Mouse (Mus musculus) thymus, postnatal 0 days (tissue): ENCODE results near the gene Zbtb8a. TPM values are rescaled to one million over a fixed set of nuclear protein-coding genes. Genes with fewer than 3 reads are reported as not detected.
"Not testable (repeated sequence)": the region's sequence is repeated elsewhere in the genome, so short reads cannot be mapped to it uniquely, and the experiment has no call there.

Experiments
- DNase-seq: peaks from one replicate; pipeline ENCODE4 v3.0.0-alpha.2; 2015; ENCODE audit warnings: low spot score
- polyA plus RNA-seq: library from polyadenylated mRNA; unstranded; fragments of >200 nt; fragmentation: Nextera tagmentation; extraction: Ambion mirVana; gene quantifications from 2 replicates; pipeline ENCODE4 v1.2.1, GENCODE M21; 2015

Zbtb8a gene
- polyA plus RNA-seq = 6.0 and 6.6 TPM in 2 replicates

DNA sequence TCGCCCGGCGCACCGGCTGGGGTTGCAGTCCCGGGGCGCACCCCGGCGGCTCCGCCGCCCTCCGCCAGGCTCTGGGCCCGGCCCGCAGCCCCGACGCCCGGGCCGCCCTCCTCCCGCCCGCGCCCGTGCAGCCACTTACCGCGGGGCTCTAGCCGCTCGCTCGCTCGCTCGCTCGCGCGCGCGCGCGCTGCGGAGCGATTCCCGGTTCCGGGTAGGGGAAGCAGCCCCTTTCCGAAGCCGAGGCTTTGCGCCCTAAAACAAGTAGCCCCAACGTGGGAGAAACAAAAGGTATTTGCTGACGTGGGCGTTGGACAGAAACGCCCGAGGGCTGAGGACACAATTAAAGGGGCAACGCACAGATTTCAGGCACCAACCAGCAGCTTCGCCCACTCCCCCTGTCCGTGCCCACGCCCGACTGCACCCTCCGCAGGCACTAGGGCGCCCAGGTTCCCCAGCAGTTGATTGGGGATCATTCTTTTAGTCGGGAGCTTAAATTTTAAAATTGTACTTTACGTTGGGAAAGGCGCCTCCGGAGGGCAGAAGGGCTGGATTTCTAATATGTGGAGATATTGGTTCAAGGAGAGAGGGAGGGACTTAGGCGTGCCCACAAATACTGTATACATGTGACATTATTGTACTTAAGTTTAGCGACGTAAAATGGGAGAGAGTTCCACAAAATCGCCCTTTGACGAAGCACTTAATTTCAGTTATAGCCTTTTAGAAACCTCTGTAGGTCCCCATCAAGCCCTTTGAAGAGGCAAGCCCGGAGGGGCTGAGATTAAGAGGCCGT, at the start of gene Zbtb8a:
TSS of gene Zbtb8a (minus strand) at position 516 of the 790 bp plus-strand sequence.
- peak; percentile 49 for DNase-seq

DNA sequence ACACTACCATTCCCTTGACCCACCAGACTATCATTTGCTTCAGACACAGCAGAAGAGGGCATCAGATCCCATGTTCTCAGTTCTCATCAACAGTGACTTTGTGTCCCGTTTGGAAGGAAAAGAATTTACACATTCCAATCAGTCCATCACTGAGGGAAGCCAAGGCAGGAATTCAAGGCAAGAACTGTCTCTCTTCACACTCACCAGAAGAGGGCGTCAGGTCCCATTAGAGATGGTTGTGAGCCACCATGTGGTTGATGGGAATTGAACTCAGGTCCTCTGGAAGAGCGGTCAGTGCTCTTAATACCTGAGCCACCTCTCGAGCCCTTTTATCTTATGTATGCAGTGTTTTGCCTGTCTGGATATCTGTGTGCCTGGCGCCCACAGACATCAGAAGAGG, 40.4 kb upstream of the Zbtb8a start:
- DNase-seq = no peak

DNA sequence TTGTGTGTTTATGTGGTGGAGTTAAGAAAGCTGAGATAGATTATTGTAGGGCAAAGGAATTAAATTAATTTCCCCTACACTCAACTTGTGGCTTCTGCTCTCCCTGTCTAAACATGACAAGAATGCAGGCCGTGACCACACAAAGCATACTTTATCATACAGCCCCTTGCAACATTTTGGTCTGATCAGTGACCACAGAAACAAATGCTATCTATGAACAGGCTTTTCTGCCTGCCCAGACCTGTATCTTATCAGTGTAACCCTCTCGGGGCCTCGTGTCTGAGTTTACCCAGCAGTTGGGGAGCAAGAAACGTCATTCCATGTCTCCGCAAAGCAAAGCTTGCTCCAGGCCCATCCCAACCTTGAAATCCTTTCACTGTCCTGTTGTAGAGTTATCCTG, 38.6 kb upstream of the Zbtb8a start:
- no peak for DNase-seq

DNA sequence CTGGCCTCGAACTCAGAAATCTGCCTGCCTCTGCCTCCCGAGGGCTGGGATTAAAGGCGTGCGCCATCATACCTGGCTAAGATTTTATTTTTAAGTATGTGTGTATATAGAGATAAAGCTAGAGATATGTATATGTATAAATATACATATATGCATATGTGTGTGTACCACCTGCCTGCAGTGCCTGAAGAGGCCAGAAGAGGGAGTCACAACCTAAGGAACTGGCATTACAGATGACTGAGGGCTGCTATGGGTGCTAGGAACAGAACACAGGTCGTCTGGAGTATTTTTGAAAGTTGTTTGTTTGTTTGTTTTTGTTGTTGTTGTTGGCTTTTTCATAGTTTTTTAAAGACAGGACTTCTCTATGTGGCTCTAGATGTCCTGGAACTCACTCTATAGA, 38.0 kb upstream of the Zbtb8a start:
- no peak for DNase-seq

DNA sequence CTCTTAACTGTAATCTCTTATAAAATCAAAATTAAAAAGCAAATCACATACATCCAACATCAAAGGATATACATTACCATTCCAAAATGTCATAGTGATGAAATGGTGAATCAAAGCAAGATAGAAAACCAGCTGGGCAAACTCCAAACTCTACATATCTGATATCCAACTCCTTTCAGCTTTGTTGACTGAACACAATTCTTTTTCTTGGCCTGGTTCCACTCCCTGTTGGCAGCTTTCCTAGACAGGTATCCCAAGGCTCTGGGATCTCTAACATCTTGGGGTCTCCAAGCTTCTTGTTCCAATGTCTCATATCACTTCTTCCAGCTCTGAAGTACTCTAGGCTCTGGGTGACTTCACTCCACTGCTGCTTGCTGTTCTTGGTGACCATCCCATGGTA, 33.1 kb upstream of the Zbtb8a start:
- no peak for DNase-seq

DNA sequence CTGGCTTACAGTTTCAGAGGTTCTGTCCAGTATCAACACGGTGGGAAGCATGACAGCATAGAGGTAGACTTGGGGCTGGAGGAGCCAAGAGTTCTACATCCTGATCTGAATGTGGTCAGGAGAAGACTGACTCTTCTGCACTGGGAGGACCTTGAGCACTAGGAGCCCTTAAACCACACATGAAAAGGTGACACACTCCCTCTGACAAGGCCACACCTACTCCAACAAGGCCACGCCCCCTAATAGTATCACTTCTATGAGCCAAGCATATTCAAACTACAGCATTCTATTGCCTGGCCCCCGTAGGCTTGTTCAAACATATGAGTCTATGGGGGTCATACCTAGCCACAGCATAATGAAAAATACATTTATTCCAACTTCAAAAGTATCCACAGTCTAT, 32.6 kb upstream of the Zbtb8a start:
- not testable (repeated sequence) for DNase-seq

- DNase-seq = peak; percentile 58
Measured at GRCm38 (mm10) chr4:129406447-129406846, 28.5 kb upstream of the Zbtb8a start.

GRCm38 (mm10) chr4:129399813-129400212, 21.9 kb upstream of the Zbtb8a start:
- DNase-seq = no peak

- DNase-seq = no peak
Measured at GRCm38 (mm10) chr4:129396960-129397359, 19.0 kb upstream of the Zbtb8a start.

- no peak for DNase-seq
Measured at GRCm38 (mm10) chr4:129394089-129394870, 16.4 kb upstream of the Zbtb8a start.

DNA sequence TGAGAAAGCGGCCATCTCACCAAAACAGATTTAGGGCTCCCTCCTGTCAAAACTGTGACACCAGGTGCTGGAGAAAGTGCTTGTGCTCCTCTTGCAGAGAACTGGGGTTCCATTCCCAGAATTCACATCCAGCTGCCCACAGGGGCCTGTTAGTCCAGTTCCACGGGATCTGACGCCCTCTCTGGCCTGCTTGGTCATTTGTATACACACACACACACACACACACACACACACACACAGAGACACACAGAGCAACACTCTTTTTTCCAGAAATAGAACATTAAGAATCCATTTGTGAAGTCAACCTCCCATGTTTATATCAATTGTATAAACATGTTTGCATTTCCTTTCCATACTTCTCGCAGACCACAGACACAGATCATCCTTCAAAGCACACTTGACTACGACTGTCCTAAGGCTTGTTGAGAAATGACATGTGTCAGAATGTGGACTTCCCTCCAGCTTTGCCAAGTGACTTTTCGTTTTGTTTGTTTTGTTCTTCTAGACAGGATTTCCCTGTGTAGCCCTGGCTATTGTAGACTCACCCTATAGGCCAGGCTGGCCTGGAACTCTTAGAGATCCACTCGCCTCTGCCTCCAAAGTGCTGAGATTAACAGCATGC, 13.1 kb upstream of the Zbtb8a start:
- no peak for DNase-seq

DNA sequence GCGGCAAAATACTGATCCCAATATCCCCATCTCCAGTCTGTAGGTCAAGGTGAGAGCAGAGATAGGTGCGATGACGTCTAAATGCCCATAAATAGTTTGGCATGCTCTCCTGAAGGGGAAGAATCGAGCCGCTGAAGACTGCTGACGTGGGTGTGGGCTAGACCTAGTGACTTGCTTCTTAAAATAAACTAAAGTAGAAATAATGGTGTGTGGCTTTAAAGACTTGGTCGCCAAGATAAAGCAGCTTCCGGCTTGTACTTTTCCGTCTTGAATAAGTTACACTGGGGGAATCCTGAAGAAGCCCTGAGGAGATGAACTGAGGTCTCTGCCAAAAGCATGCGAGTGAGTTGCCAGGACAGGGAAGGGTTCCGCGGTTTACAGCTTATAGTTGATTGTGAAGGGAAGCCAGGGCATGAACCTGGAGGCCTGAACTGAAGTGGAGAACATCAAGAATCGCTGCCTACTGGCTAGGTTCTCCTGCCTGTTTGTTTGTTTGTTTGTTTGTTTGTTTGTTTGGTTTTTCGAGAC, 12.4 kb upstream of the Zbtb8a start:
- DNase-seq = no peak

- no peak for DNase-seq
Measured at GRCm38 (mm10) chr4:129388404-129388803, 10.5 kb upstream of the Zbtb8a start.

DNA sequence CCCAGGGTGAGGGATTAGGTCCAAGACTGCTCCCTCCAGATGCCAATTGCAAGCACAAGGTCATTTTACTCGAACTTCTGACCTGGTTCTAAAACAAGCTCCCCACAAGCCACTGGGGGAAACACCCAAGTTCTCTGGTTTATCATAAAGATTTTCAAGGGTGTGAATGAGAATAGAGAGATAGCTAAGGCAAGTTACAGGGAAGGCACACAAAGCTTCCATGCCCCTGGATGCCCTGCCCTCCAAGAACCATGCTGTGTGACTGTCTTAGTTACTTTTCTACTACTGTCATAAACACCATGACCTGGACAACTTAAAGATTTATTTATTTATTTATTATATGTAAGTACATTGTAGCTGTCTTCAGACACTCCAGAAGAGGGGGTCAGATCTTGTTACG, 9.1 kb upstream of the Zbtb8a start:
- no peak for DNase-seq

- DNase-seq = no peak
Measured at GRCm38 (mm10) chr4:129386269-129386946, 8.5 kb upstream of the Zbtb8a start.

DNA sequence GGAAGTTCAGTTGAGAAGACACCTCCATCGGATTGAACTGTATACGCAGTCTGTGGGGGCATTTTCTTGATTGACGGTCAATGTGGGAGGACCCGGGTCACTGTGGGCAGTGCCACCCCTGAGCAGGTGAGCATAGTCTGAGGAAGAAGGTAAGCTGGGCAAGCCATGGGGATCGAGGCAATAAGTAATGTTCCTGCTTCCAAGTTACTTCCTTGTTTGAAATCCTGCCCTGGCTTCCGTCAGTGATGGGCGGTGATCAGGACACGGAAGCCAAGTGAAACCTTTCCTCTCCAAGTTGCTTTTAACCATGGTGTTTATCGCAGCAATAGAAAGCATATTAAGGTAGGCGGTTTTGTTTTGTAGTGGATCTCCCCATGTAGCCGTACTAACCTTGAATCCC, 7.8 kb upstream of the Zbtb8a start:
- no peak for DNase-seq

DNA sequence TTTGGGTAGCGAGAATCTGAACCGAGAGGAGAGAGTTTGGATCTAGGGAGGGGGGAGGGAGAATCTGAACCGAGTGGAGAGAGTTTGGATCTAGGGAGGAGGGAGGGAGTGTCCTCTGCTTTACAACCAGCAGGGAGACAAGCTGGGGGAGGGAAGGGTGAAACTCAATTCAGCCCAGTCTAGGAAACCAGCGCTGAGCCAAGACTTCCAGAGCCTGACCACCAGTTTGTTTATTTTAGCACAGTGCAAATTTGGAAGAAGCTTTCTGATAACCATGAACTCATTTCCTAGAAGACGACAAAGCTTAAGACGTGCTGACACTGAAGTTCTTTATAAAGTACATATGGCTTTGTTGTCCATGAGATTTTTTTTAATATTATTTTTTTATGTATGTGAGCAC, 6.5 kb upstream of the Zbtb8a start:
- no peak for DNase-seq

DNA sequence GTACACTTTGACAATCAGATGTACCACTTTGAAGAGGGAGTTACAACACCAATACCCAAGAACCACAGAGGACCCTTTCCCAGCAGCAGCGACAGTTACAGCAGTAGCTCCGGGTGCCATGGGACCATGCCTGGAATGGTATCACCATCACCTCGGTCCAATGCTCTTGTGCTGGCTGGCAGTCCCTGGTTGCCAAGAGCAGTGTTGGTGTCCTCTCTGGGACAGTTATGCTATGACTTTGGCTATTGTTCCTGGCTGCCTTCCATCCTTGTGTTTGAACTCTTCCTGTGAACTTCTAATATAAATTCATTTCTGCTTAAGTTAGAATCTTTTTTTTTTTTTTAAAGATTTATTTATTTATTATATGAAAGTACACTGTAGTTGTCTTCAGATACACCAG, 5.7 kb upstream of the Zbtb8a start:
- no peak for DNase-seq

DNA sequence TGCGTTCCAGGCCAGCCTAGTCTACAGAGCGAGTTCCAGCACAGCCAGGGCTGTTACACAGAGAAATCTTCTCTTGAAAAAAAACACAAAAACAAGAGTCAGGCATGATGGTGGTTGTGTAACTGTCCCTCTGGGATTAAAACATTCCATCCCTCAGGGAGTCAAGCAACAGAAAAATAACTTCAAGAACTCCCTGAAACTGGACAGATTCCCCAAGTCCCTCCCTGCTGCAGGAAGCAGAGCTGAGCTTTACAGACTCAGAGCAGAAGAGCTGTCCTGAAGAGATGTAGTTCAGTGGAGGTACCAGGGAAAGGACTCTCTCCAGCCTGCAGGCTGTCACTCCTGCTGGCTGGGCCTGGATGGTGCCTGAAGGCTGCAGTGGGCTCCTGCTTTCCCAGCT, 4.6 kb upstream of the Zbtb8a start:
- no peak for DNase-seq

- DNase-seq = no peak
Measured at GRCm38 (mm10) chr4:129382029-129382428, 4.1 kb upstream of the Zbtb8a start.

GRCm38 (mm10) chr4:129381148-129381547, 3.2 kb upstream of the Zbtb8a start:
- no peak for DNase-seq
